Mouse (Mus musculus) intestine, embryonic 16.5 days (tissue): Measurements from ENCODE around the gene Gabarapl2. TPM values are rescaled to one million over a fixed set of nuclear protein-coding genes. Genes with fewer than 3 reads are reported as not detected.

Experiments used
- ATAC-seq: fragments of 200-750 bp; cut with Nextera tagmentation; 2 replicates; pipeline ENCODE4 v1.8.0; 2017; ENCODE audit warnings: moderate TSS enrichment, moderate library complexity
- H3K27ac ChIP-seq: fragments of 300-500 bp; sonication (generic); 2 replicates; pipeline ENCODE4 v1.5.1; 2014; ENCODE audit warnings: mild to moderate bottlenecking, low read length
- H3K27me3 ChIP-seq: fragments of 300-500 bp; sonication (generic); replicated peaks from 2 replicates; pipeline ENCODE4 v1.6.1; 2014; ENCODE audit warnings: low read length, control low read depth, mixed read lengths; ENCODE audit not compliant: control insufficient read depth, insufficient read depth
- H3K36me3 ChIP-seq: fragments of 300-500 bp; sonication (generic); 2 replicates; pipeline ENCODE4 v1.6.1; 2014; ENCODE audit warnings: low read length, control low read depth; ENCODE audit not compliant: control insufficient read depth, insufficient read depth
- H3K4me1 ChIP-seq: fragments of 300-500 bp; sonication (generic); 2 replicates; pipeline ENCODE4 v1.6.1; 2014; ENCODE audit warnings: low read length, control low read depth, mixed read lengths; ENCODE audit not compliant: control insufficient read depth, insufficient read depth
- H3K4me2 ChIP-seq: fragments of 300-500 bp; sonication (generic); 2 replicates; pipeline ENCODE4 v1.6.1; 2014; ENCODE audit warnings: low read depth, low read length, control low read depth
- H3K4me3 ChIP-seq: fragments of 300-500 bp; sonication (generic); 2 replicates; pipeline ENCODE4 v1.5.1; 2014; ENCODE audit warnings: mild to moderate bottlenecking, low read length
- H3K9ac ChIP-seq: fragments of 300-500 bp; sonication (generic); 2 replicates; pipeline ENCODE4 v1.6.1; 2014; ENCODE audit warnings: low read depth, low read length
- H3K9me3 ChIP-seq: fragments of 300-500 bp; sonication (generic); 2 replicates; pipeline ENCODE4 v1.6.1; 2016; ENCODE audit warnings: low read length, control low read depth; ENCODE audit not compliant: control insufficient read depth
- WGBS: fragments of 180-500 bp; shearing (Covaris S2); extraction: QIAGEN DNeasy Blood & Tissue Kit; methylation state at CpG from one replicate; pipeline ENCODE4 v1.1.7; 2014; 5-methylcytosine and 5-hydroxymethylcytosine counted together
- polyA plus RNA-seq: library from polyadenylated mRNA; unstranded; fragments of >200 nt; fragmentation: Nextera tagmentation; extraction: Ambion mirVana; gene quantifications from 2 replicates; pipeline ENCODE4 v1.2.1, GENCODE M21; 2015

The Gabarapl2 gene
- polyA plus RNA-seq, 1 experiment from 2014 or later, result 212 TPM

GRCm38 (mm10) chr8:111992703-111993039, 52.2 kb downstream of the Gabarapl2 start:
- Histone ChIP-seq H3K9me3 (no peaks in the 10 kb centered on the region), H3K4me3 (peak overlapping the region; percentile 80; the same call in 1 of the 2 replicates), H3K36me3 (peaks cover 18% of the 10 kb centered on the region), H3K27ac (no peak overlapping the region), H3K4me2 (peak overlapping the region; percentile 78; the same call in 1 of the 2 replicates), H3K9ac (0 out of 2 replicates have a peak overlapping the region, but pooled peaks have one; percentile 82), H3K4me1 (peaks cover 4% of the 10 kb centered on the region; the same call in 1 of the 2 replicates), H3K27me3 (no peaks in the 10 kb centered on the region)
- 65% methylated on average over 3 of the region's 3 CpGs for WGBS
- ATAC-seq, result peak; percentile 7; the same call in 1 of the 2 replicates

Other genes starting within 250 kb of the Gabarapl2 start
- 1,904 and 2,500 TPM in 2 replicates for gene Ctrb1, start 249.7 kb upstream of the Gabarapl2 start, polyA plus RNA-seq
- 44.6 and 48.5 TPM in 2 replicates for gene Bcar1, start 196.9 kb upstream of the Gabarapl2 start, polyA plus RNA-seq
- gene Cfdp1, start 86.4 kb upstream of the Gabarapl2 start, polyA plus RNA-seq, result 156 and 179 TPM in 2 replicates
- gene Tmem170, start 64.0 kb upstream of the Gabarapl2 start, polyA plus RNA-seq, result 14.9 and 15.7 TPM in 2 replicates
- gene Chst5, start 30.3 kb upstream of the Gabarapl2 start, polyA plus RNA-seq, result 0.97 and 1.4 TPM in 2 replicates
- 8.6 and 8.9 TPM in 2 replicates for gene Tmem231, start 6.8 kb upstream of the Gabarapl2 start, polyA plus RNA-seq
- 6.7 and 7.6 TPM in 2 replicates for gene Adat1, start 51.6 kb downstream of the Gabarapl2 start, polyA plus RNA-seq
- 157 and 169 TPM in 2 replicates for gene Kars, start 70.6 kb downstream of the Gabarapl2 start, polyA plus RNA-seq
- 18.4 and 20.0 TPM in 2 replicates for gene Terf2ip, start 70.7 kb downstream of the Gabarapl2 start, polyA plus RNA-seq
- 0.31 and 0.54 TPM in 2 replicates for gene Gm6793, start 74.3 kb downstream of the Gabarapl2 start, polyA plus RNA-seq